Mouse (Mus musculus): Measurements from ENCODE around the gene Dirc2. TPM values are rescaled to one million over a fixed set of nuclear protein-coding genes. Genes with fewer than 3 reads are reported as not detected.

Dirc2 gene
- total RNA-seq (2021) = 10 to 100 TPM; 88.5 to 94.6 TPM

DNA sequence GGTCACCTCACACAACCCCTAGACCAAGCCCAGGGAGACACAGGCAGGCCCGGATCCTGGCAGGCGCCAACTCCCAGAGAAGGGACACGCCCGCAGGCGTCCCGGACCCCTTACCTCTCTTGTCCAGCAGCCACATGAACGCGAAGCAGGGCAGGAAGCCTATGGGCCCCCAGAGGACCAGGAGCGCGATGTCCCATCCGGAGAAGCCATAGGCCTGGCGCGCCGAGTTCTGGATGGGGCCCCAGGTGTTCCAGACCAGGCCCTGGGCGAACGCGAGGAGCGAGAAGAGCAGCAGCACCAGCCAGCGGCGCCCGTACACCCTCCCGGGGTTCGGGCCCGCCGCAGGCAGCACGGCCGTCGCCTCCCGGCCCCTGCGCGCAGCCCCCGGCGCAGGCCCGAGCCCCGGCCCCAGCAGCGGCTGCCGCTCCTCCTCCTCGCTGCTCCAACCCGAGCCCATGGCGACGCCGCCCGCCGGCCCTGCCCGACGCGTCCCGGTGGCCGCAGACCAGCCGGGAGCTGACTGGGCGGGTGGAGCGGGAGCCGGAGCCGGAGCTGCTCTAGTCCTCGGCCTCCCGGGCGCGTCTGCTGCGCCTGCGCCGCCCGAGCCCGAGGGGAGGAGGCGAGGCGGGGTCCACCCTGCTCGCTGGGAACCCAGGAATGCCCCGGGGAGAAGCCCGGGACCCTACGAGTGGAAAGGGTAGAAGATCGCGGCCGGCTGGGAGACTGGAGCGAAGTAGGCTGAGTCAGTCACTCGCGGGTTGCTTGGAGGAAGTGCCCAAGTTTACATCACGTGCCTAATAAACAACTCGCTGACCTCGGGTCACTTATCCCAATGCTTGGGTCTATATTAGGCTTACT lies at the start of gene Dirc2:
Dirc2 (minus strand) TSS at position 572 of the 858 bp plus-strand sequence.
- DNase-seq (ENCODE audit: extremely low spot score in 1 of 2, low spot score in 2 of 2) = peak; percentile 48 to 85
- intact Hi-C loops (cut with DNase I) = no loop called here

DNA sequence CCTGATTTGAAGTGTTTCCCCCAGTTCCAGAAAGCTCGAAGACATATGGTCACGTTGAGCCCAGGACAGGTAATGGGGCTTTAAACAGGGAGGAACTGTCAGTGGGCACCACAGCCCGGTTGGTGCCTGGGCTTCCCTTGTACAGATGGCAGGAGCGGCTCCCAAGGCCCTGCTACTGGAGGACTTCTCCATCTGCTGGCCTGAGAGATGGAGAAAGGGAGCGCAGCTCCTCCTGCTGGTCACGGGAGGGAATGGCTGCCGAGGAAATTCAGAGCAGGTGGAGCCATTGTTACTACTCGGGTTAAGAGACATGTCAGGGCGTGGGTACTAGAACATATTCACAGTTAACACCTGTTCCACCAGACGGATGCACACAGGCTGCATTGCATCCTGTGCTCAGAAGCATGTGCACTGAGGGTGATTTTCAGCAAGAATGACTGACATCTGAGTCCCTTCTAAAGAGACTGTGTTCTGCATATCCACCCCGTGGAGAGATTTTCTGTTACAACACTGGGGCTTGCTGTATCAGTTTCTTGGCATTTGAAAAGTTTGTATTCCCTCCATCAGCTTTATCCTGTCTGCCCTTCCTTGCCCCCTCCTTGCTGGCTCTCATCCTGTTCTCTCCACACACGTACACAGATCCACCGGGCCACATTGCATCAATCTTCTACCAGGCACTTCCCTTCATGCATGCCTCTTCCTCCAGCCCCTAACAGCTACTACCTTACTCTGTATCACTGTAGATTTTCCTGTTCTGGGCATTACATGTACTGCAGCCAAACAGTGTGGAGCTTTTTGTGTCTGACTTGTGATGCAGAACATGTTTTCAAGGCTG lies 48.3 kb upstream of the Dirc2 start:
- intact Hi-C loops (cut with DNase I) = loop anchor here (5.0 to 10.0 kb wide), 2 partner anchors 85 to 493 kb away; no protein-coding TSS in a partner anchor
- peak; percentile 68 to 79 for DNase-seq (ENCODE audit: extremely low spot score in 1 of 2, low spot score in 2 of 2)

DNA sequence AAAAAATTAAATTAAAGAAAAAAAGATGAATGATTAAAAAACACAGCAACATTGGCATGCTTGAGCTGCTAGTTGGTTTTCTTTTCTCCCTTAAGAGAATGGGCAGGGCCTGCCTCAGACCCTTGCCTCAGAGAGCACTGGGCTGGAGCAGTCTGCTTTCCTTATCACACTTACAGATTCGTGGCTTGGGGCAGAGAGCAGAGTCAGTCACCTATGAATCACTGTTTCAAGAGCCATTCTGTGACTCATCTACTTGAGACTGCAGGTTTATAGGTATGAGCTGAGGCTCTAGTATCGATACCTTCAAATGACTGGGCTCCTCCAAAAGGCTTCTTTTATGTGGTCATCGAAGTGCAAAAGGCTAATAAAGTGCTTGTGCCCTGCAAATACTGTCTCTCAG lies 44.0 kb upstream of the Dirc2 start:
- intact Hi-C loops (cut with DNase I) = loop anchor here (10.0 kb wide), 1 partner anchor 488 kb away; no protein-coding TSS in a partner anchor
- DNase-seq (ENCODE audit: extremely low spot score in 1 of 2, low spot score in 2 of 2) = no peak

DNA sequence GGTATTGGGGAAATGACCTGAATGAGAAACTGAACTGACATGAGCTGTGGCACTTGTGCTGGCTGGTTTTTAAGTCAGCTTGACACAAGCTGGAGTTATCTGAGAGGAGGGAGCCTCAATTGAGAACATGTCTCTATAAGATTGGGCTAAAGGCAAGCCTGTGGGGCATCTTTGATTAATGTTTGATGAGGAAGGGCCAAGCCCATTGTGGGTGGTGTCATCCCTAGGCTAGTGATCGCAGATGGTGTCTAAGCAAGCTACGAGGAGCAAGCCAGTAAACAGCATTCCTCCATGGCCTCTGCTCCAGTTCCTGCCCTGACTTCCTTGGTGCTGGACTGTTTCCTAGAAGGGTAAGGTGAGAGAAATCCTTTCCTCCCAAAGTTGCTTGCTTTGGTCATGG lies 39.7 kb upstream of the Dirc2 start:
- DNase-seq (ENCODE audit: extremely low spot score in 1 of 2, low spot score in 2 of 2) = no peak
- intact Hi-C loops (cut with DNase I) = no loop called here

DNA sequence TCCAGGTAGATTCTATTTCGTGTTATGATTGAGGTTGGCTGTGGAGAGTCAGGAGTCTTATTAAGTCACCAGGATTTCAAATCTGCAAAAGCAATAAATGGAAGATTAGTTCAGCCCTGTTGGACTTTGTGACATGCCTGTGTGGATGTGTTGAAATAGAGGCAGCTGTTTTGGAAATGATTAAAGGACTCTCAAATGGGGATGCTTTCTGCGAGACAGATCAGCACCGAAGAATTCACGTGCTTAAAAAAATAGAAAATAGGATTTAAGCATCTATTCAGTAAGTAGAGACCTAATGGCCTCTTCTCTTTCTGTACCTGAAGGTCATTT lies 38.5 kb upstream of the Dirc2 start:
- intact Hi-C loops (cut with DNase I) = no loop called here
- DNase-seq (ENCODE audit: extremely low spot score in 1 of 2, low spot score in 2 of 2) = no peak

DNA sequence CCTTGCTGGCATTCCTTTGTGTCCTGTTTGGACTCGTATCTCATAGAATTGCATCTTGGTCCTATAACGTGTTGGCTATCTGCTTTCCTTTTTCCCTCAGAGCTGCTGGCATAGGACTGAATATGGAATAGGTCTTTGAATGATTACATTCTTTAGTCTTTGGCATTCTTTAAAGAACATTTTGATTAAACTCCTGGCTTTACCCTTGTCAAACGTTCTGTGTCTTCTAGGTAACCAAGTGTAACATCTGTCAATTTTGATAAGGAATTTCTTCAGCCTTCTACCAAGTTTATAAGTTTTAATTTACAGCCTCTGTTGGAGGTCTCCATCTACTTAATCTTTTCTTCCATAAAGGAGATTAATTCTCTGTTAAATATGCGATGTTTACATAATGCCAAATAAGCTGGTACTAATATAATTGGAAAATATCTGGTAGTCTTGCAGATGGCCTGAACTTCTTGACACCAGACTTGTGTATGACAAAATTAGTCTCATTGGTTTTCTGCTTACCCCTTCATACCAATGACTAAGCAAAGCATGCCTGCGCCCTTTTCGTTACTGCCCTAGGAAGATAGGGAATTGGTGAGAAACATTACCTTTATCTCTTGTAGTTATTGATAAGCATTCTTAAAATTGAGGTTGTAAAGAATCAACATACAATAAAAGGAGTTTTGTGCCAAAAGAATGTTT lies 38.0 kb upstream of the Dirc2 start:
- no peak for DNase-seq (ENCODE audit: extremely low spot score in 1 of 2, low spot score in 2 of 2)
- intact Hi-C loops (cut with DNase I) = no loop called here

DNA sequence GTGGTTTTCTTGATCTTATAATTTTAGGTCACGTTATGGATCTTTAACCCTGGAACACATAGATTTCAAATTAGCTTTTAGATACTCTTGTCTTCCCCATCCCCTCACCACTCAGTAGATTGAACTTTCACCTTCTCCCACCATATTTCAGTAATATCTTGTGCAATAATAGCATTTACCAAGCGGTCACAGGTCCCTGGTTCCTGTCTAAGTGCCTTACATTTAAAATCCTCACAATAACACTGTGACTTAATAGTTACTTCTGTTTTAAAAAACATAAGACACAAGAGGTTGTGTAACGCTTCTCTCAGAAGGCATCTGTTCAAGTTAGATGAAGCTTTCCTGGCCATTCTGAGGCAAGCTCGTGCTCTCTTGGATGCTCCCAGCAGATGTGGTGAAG lies 34.6 kb upstream of the Dirc2 start:
- DNase-seq (ENCODE audit: extremely low spot score in 1 of 2, low spot score in 2 of 2) = no peak
- intact Hi-C loops (cut with DNase I) = no loop called here

DNA sequence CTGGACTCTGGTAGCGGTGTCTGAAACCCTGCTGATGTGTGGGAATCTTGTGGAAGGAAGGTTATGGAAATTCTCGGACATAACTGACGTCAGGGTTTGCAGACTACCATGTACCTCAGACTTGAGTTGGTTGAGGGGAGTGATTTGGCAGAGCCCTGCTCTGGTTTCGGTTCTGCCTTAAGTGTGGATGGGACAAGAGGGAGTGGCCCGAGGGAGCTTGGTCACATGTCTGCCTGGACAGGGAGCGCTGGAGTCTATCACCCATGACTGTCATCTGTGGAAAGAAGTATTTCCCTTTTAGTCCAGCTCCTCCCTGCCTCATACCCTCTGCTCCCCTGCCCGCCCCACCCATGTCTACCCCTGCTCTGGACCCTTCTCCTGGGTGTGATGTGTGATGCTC lies 33.0 kb upstream of the Dirc2 start:
- intact Hi-C loops (cut with DNase I) = no loop called here
- no peak for DNase-seq (ENCODE audit: extremely low spot score in 1 of 2, low spot score in 2 of 2)

DNA sequence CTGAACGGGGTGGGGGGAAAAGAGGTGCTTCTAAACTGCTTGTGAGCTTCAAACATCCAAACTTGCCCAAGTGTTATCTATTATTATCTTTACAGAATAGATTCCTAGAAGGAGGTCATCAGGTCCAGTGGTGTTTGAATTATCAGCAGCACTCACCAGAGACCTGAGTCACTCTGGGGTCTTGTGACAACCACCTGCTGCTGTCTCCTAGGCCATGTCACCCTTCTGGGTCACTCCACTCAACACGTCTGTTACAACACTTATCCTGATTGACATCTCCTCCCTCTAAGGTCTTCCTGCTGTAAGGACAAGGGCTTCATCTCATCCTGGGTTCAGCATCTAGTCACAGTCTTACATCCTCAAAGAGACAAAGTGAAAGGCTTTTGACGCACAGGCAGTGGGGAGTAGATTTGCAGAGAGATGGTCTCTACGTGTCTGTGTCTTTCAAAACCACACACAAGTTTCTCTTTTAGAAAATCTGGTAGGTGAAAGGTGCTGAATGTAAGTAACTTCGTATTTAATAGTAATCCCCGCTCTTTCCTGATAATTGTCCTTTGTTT lies 22.9 kb upstream of the Dirc2 start:
- intact Hi-C loops (cut with DNase I) = no loop called here
- no peak for DNase-seq (ENCODE audit: extremely low spot score in 1 of 2, low spot score in 2 of 2)

DNA sequence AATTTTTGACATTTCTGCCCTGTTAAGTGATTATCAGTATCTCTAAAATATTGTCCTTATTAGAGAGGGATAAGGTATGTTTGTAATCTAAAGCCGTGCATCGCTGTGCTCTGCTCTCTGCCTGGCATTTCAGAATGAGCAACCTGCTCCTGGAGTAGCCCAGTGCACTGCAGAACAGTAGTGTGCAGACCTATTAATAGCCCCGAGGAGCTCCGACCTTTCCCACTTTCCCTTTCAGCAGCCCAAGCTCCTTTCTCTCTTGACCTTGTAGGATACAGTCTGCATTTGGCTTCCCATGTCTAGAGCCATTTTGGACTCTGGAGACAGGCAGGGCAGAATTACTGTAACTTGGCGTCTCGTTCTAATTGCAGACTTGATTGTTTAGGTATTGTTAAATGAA lies 19.2 kb upstream of the Dirc2 start:
- DNase-seq (ENCODE audit: extremely low spot score in 1 of 2, low spot score in 2 of 2) = no peak
- intact Hi-C loops (cut with DNase I) = no loop called here

DNA sequence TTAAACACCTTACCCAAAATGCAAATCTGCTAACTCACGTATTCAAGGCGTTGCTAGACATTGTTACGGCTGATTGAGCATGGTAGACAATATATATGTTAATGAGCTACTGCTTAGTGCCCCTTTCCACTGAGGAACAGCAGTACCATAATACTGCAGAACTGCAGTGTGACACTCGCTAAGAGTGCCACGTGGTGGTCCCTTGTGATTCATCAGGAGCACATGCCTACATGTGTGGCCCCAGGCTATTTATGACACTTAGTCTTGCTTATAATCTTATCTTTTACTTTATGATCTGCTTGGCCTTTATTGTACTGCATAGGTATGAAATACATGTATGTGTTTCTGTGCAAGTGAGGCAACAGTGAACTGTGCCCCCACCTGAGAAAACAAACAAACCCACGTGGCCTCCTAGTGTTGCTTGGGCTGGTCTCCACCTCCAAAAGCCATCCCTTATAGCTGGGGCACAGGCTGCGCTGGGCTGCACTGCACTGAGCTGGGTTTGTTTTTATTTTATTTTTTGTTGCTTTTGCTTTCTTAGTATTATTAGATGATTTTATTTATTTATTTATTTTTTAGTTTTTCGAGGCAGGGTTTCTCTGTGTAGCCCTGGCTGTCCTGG lies 18.5 kb upstream of the Dirc2 start:
- intact Hi-C loops (cut with DNase I) = no loop called here
- no peak for DNase-seq (ENCODE audit: extremely low spot score in 1 of 2, low spot score in 2 of 2)

DNA sequence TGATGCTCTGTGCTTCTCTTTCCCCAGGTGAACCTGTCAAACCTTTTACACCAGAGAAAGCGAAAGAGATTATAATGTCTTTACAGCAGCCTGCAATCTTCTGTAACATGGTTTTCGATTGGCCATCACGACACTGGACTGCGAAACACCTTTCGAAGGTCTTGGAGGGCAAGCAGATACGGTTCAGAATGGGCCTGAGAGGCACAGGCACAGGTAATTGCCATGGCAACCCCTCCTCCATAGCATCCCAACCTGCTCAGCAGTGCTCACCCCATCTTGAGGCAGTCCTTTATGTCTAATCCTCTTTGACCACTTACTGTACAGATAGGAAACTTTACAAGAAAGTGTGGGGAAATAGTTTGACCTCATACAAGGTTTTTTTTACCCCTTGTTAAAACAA lies 18.0 kb upstream of the Dirc2 start:
- intact Hi-C loops (cut with DNase I) = no loop called here
- DNase-seq (ENCODE audit: extremely low spot score in 1 of 2, low spot score in 2 of 2) = no peak

DNA sequence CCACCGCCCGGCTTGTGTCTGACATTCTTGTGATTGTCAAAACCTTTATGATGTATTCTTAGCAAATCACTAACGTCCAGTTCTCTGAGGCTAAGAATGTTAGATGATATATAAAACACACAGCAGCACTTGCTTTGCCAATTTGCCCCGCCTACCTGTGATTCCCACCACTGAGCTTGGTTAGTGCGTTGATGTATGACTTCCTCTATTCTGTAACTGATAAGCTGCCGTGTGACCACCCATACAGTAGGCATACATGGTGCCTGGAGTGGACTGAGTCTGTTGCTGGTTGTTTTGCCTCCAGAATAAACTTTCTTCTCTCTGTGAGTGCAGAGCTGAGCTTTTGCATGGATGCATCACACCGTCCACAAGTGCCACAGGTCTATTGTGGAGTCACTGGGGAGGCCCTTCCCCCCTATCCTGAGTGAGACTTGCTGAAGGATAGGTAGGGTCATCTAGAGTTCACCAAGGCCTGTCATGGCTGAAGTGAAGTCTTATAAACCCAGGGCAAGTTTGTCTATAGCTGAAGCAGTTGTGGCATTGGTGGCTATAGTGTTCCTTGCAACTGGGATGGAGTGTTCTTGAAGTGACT lies 15.1 kb upstream of the Dirc2 start:
- intact Hi-C loops (cut with DNase I) = no loop called here
- DNase-seq (ENCODE audit: extremely low spot score in 1 of 2, low spot score in 2 of 2) = no peak

DNA sequence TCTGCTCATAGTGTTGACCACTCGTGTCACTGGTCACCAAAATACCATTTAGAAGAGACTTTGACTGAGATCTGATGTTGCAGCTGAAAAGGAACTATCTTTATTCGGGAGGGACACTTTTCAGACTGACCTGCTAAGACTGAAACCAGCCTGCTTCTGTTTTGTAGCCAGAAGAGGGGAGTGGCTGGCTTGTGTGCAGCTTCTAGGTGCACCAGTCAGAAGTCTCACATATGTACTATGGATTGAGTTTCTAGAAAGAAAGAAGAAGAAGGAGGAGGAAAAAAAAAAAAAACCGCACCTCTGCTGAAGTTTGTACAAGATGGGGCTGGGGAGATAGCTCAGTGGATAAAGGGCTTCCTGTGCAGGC lies 14.0 kb upstream of the Dirc2 start:
- intact Hi-C loops (cut with DNase I) = no loop called here
- DNase-seq (ENCODE audit: extremely low spot score in 1 of 2, low spot score in 2 of 2) = no peak

DNA sequence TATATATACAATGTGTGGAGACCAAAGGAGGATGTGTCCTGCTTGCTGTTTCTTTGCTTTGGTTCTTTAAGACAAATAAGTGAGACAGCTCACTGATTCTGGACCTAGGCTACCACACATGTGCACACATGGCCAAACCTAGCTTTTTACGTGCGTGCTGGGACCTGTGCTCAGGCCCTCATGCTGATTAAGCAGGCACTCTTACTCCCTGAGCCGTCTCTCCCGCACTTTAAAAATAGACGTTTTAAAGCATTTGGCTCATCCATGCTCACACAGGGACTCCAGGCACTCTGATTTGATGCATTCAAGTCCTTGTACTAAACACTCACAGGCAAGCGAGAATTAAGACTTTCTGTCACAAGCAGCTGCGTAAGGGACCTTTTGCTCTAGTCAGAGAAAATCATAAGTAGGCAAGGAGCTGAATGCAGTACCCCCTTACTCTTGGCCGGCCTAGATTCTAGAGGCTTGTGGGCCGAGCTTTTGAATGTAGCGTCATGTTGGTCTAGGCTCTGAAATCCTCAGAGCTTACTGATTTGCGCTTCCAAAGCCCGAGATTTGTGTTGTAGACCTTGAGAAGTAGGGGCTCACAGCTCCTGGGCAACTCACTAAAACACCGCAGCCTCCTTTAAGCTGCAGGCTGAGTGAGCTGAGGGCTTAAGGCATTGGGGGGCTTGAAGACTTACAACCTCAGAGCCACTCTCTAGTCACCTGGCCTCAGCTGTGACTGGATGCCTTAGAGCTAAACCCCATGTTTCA lies 13.5 kb upstream of the Dirc2 start:
- intact Hi-C loops (cut with DNase I) = no loop called here
- DNase-seq (ENCODE audit: extremely low spot score in 1 of 2, low spot score in 2 of 2) = no peak

DNA sequence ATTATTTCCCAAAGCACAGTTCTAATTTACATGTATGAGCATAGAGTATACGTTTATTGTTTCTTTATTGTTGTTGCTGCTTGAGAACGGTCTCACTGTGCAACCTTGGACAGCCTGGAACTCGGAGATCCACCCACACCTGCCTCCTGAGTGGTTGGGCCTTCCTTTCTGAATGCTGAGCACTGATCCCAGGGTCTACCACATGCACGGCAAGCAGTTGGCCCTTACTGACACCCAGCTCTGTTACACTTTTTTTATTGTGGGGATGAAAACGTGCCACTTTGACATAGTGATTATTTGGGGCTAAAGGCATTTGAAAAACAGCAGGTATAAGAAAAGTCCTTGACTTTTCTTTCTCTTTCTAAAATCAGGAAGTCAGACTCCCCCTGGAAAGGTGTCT lies 12.5 kb upstream of the Dirc2 start:
- intact Hi-C loops (cut with DNase I) = no loop called here
- no peak for DNase-seq (ENCODE audit: extremely low spot score in 1 of 2, low spot score in 2 of 2)

DNA sequence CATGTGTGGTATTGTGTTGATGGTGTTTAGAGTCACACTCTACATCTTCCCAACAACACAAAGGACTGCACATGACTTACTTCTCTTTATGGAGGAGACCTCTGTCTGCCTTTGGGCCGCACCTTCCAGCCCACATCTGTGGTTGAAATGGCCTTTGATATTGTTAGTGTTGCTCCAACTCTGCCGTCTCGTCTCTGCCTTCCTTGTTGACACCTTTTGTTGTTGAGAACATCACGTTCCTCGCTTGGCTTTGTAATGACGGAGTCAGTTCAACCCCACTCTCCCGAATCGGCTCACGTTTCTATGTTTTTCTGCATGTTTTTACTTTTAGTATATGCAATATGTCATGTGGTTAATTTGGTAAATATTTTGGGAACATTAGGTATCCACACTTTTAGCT lies 11.9 kb upstream of the Dirc2 start:
- no peak for DNase-seq (ENCODE audit: extremely low spot score in 1 of 2, low spot score in 2 of 2)
- intact Hi-C loops (cut with DNase I) = no loop called here

DNA sequence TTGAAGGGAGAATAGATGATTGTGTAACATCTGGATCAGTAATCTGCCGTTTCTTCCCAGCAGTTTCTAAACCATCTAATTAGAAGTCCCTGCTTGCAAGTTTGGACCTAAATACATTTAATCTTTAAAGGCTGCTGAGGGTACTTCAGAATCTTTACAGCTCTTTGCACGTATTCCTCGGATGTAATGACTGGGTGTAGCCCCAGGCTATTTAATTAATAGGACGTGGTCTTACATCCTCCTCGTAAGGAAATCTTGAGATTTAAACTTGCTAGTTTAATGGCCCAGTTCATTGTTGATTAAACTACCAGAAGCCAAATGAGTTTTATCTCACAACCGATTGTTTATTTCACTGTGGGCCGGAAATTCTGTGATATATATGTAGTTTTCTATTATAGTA lies 10.5 kb upstream of the Dirc2 start:
- no peak for DNase-seq (ENCODE audit: extremely low spot score in 1 of 2, low spot score in 2 of 2)
- intact Hi-C loops (cut with DNase I) = no loop called here

Measured in left cerebral cortex, postnatal 10 days (tissue).